Mouse (Mus musculus) liver, embryonic 16.5 days (tissue): ENCODE measurements at regions not wholly inside any gene's neighbourhood (a gene's known extent, or its start where the extent isn't known, plus 50 kb on each side); places are given as distances from the start of the nearest gene placed in this dataset.

Experiments
- ATAC-seq: fragments of 200-750 bp; cut with Nextera tagmentation; 2 replicates; pipeline ENCODE4 v1.8.0; 2017; ENCODE audit warnings: low read depth, mild to moderate bottlenecking, moderate number of reproducible peaks, moderate library complexity
- H3K27ac ChIP-seq: fragments of 300-500 bp; sonication (generic); 2 replicates; pipeline ENCODE4 v1.5.1; 2014; ENCODE audit warnings: mild to moderate bottlenecking, low read length
- H3K27me3 ChIP-seq: fragments of 300-500 bp; sonication (generic); 2 replicates; pipeline ENCODE4 v1.6.1; 2014; ENCODE audit warnings: low read depth, low read length, mixed read lengths; ENCODE audit not compliant: control insufficient read depth, insufficient read depth
- H3K36me3 ChIP-seq: fragments of 300-500 bp; sonication (generic); 2 replicates; pipeline ENCODE4 v1.6.1; 2014; ENCODE audit warnings: mild to moderate bottlenecking; ENCODE audit not compliant: control insufficient read depth, insufficient read depth
- H3K4me1 ChIP-seq: fragments of 300-500 bp; sonication (generic); 2 replicates; pipeline ENCODE4 v1.6.1; 2014; ENCODE audit warnings: low read depth, low read length, mixed read lengths; ENCODE audit not compliant: control insufficient read depth
- H3K4me2 ChIP-seq: fragments of 300-500 bp; sonication (generic); 2 replicates; pipeline ENCODE4 v1.6.1; 2014; ENCODE audit warnings: low read depth, low read length, mixed read lengths
- H3K4me3 ChIP-seq: fragments of 300-500 bp; sonication (generic); 2 replicates; pipeline ENCODE4 v1.5.1; 2014; ENCODE audit warnings: low read depth, mild to moderate bottlenecking, low read length
- H3K9ac ChIP-seq: fragments of 300-500 bp; sonication (generic); 2 replicates; pipeline ENCODE4 v1.6.1; 2014; ENCODE audit warnings: low read depth, low read length
- H3K9me3 ChIP-seq: fragments of 300-500 bp; sonication (generic); replicated peaks from 2 replicates; pipeline ENCODE4 v1.6.1; 2016; ENCODE audit warnings: low read length; ENCODE audit not compliant: control insufficient read depth
- WGBS: fragments of 180-500 bp; shearing (Covaris S2); extraction: QIAGEN DNeasy Blood & Tissue Kit; methylation state at CpG from one replicate; pipeline ENCODE4 v1.1.7; 2014; ENCODE audit not compliant: insufficient replicate concordance; 5-methylcytosine and 5-hydroxymethylcytosine counted together

- H3K9me3 ChIP-seq = no peaks in the 10 kb centered on the region
- WGBS = 44% methylated on average over 2 of the region's 2 CpGs
- H3K27ac ChIP-seq = no peak overlapping the region
- no peaks in the 10 kb centered on the region for H3K4me1 ChIP-seq
- H3K27me3 ChIP-seq = no peaks in the 10 kb centered on the region
- H3K9ac ChIP-seq = no peak overlapping the region
- H3K4me2 ChIP-seq = no peak overlapping the region
- H3K4me3 ChIP-seq = no peak overlapping the region
- H3K36me3 ChIP-seq = no peaks in the 10 kb centered on the region
- peak; percentile 39; the same call in 1 of the 2 replicates for ATAC-seq
Observed at GRCm38 (mm10) chr1:73188796-73189195, 173.1 kb upstream of the Tnp1 start.

- Histone ChIP-seq H3K36me3 (no peaks in the 10 kb centered on the region), H3K4me3 (no peak overlapping the region), H3K4me1 (no peaks in the 10 kb centered on the region), H3K4me2 (no peak overlapping the region), H3K27me3 (no peaks in the 10 kb centered on the region), H3K9ac (no peak overlapping the region), H3K27ac (no peak overlapping the region), H3K9me3 (no peaks in the 10 kb centered on the region)
- no peak for ATAC-seq
- WGBS = 58% methylated on average over 6 of the region's 6 CpGs
Observed at GRCm38 (mm10) chr1:73184477-73184876, 168.8 kb upstream of the Tnp1 start.

- H3K9ac ChIP-seq = no peak overlapping the region
Observed at GRCm38 (mm10) chr1:73178810-73179209, 163.1 kb upstream of the Tnp1 start.

GRCm38 (mm10) chr1:73177076-73177475, 161.4 kb upstream of the Tnp1 start:
- no peak overlapping the region for H3K27ac ChIP-seq
- no peaks in the 10 kb centered on the region for H3K4me1 ChIP-seq
- no peaks in the 10 kb centered on the region; the same call in 1 of the 2 replicates for H3K9me3 ChIP-seq
- no peaks in the 10 kb centered on the region for H3K36me3 ChIP-seq
- H3K9ac ChIP-seq = no peak overlapping the region
- 66% methylated on average over 3 of the region's 3 CpGs for WGBS
- H3K4me2 ChIP-seq = no peak overlapping the region
- H3K4me3 ChIP-seq = no peak overlapping the region
- H3K27me3 ChIP-seq = no peaks in the 10 kb centered on the region
- ATAC-seq = no peak

More at GRCm38 (mm10) chr1:73178810-73179209, 163.1 kb upstream of the Tnp1 start:
- H3K4me3 ChIP-seq = no peak overlapping the region
- H3K9me3 ChIP-seq = no peaks in the 10 kb centered on the region; the same call in 1 of the 2 replicates
- H3K27ac ChIP-seq = no peak overlapping the region
- WGBS = 60% methylated on average over 3 of the region's 3 CpGs
- H3K4me1 ChIP-seq = no peaks in the 10 kb centered on the region
- ATAC-seq = no peak
- H3K36me3 ChIP-seq = no peaks in the 10 kb centered on the region
- H3K4me2 ChIP-seq = no peak overlapping the region
- no peaks in the 10 kb centered on the region for H3K27me3 ChIP-seq

GRCm38 (mm10) chr1:73170668-73171008, 154.9 kb upstream of the Tnp1 start:
- ATAC-seq = no peak
- H3K9ac ChIP-seq = no peak overlapping the region
- H3K27me3 ChIP-seq = no peaks in the 10 kb centered on the region
- H3K9me3 ChIP-seq = no peaks in the 10 kb centered on the region; the same call in 1 of the 2 replicates
- H3K4me2 ChIP-seq = no peak overlapping the region
- H3K4me1 ChIP-seq = no peaks in the 10 kb centered on the region
- WGBS = 46% methylated on average over 3 of the region's 3 CpGs
- H3K27ac ChIP-seq = no peak overlapping the region
- no peaks in the 10 kb centered on the region for H3K36me3 ChIP-seq
- no peak overlapping the region for H3K4me3 ChIP-seq

GRCm38 (mm10) chr1:73169929-73170667, 154.4 kb upstream of the Tnp1 start:
- WGBS = 57% methylated on average over 6 of the region's 6 CpGs

GRCm38 (mm10) chr1:73169077-73169869, 153.6 kb upstream of the Tnp1 start:
- H3K4me2 ChIP-seq = no peak overlapping the region
- no peaks in the 10 kb centered on the region for H3K36me3 ChIP-seq
- no peaks in the 10 kb centered on the region for H3K27me3 ChIP-seq
- H3K9ac ChIP-seq = no peak overlapping the region
- no peak overlapping the region for H3K4me3 ChIP-seq
- no peaks in the 10 kb centered on the region for H3K4me1 ChIP-seq
- ATAC-seq = no peak
- 57% methylated on average over 10 of the region's 10 CpGs for WGBS
- no peaks in the 10 kb centered on the region; the same call in 1 of the 2 replicates for H3K9me3 ChIP-seq
- no peak overlapping the region for H3K27ac ChIP-seq

More at GRCm38 (mm10) chr1:73169929-73170667, 154.4 kb upstream of the Tnp1 start:
- Histone ChIP-seq H3K4me3 (no peak overlapping the region), H3K27me3 (no peaks in the 10 kb centered on the region), H3K9ac (no peak overlapping the region), H3K4me2 (no peak overlapping the region), H3K4me1 (no peaks in the 10 kb centered on the region), H3K36me3 (no peaks in the 10 kb centered on the region), H3K27ac (no peak overlapping the region), H3K9me3 (no peaks in the 10 kb centered on the region; the same call in 1 of the 2 replicates)
- no peak for ATAC-seq

- H3K9ac ChIP-seq = no peak overlapping the region
- H3K4me2 ChIP-seq = no peak overlapping the region
- H3K36me3 ChIP-seq = no peaks in the 10 kb centered on the region
- WGBS = 77% methylated on average over 3 of the region's 3 CpGs
- no peak for ATAC-seq
- no peak overlapping the region for H3K27ac ChIP-seq
- H3K9me3 ChIP-seq = no peaks in the 10 kb centered on the region
- no peaks in the 10 kb centered on the region for H3K4me1 ChIP-seq
- no peaks in the 10 kb centered on the region for H3K27me3 ChIP-seq
- no peak overlapping the region for H3K4me3 ChIP-seq
Observed at GRCm38 (mm10) chr1:73160199-73160598, 144.5 kb upstream of the Tnp1 start.

GRCm38 (mm10) chr1:73159405-73159976, 143.8 kb upstream of the Tnp1 start:
- Histone ChIP-seq H3K27me3 (no peaks in the 10 kb centered on the region), H3K9me3 (no peaks in the 10 kb centered on the region), H3K4me1 (no peaks in the 10 kb centered on the region), H3K4me2 (no peak overlapping the region), H3K27ac (no peak overlapping the region), H3K36me3 (no peaks in the 10 kb centered on the region), H3K9ac (no peak overlapping the region), H3K4me3 (no peak overlapping the region)
- WGBS = 67% methylated on average over 7 of the region's 7 CpGs
- ATAC-seq = no peak
